Mouse (Mus musculus) gastrocnemius, postnatal 25 days (tissue): ENCODE measurements around the gene Sorbs2. TPM values are rescaled to one million over a fixed set of nuclear protein-coding genes. Genes with fewer than 3 reads are reported as not detected.

Source experiments
- DNase-seq: peaks from one replicate; pipeline ENCODE4 v3.0.0; 2022
- total RNA-seq, 2 experiments: library from RNA; stranded (reverse); gene quantifications; 1 replicate in 1 of 2; 2 replicates in 1 of 2; pipeline ENCODE4 v1.2.3; 2021

The Sorbs2 gene
- total RNA-seq, 2 experiments from 2014 or later = 21.0 to 21.5 TPM

- no peak for DNase-seq
Observed at GRCm38 (mm10) chr8:45626406-45626805, 118.8 kb downstream of the Sorbs2 start.

GRCm38 (mm10) chr8:45627246-45628241 is 120.0 kb downstream of the Sorbs2 start:
- no peak for DNase-seq

GRCm38 (mm10) chr8:45628421-45629065 is 121.0 kb downstream of the Sorbs2 start:
- DNase-seq = no peak

GRCm38 (mm10) chr8:45629066-45629430 is 121.5 kb downstream of the Sorbs2 start:
- no peak for DNase-seq

DNA sequence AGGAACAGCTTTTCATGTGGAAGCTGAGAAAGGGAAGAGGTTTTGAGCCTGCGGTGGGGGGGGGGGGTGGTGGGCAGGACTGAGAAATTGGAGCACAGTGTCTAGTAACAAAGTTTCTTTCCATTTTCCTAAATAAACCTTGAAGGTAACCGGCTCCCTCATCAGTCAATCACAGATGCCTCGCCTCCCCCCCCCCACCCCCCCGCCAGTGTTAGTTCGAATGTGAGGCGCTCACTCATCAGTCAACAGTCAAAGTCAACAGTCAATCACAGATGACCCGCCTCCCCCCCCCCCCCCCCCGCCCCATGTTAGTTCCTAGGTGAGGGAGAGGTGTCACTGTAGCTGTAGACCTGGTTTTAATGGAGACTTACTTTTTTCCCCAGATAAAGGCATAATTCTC is 123.4 kb downstream of the Sorbs2 start:
- DNase-seq = no peak

DNA sequence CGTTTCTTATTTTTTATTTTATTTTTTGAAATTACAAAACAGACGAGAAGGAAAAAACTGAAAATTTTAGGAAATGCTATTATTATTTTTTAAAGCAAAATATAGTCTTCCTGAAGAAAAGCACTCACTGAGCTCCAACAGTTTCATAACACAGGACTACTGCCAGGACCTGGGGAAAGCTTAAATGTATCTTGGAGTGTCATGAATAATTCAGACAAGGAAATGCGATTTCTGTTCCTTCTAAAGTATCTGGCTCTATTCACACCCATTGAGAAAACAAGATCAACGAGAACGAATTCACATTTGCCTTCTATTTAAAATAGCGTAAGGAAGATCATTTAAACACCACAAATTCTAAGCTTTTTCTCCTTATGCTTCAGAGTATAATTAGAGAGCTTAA is 127.6 kb downstream of the Sorbs2 start:
- no peak for DNase-seq

DNA sequence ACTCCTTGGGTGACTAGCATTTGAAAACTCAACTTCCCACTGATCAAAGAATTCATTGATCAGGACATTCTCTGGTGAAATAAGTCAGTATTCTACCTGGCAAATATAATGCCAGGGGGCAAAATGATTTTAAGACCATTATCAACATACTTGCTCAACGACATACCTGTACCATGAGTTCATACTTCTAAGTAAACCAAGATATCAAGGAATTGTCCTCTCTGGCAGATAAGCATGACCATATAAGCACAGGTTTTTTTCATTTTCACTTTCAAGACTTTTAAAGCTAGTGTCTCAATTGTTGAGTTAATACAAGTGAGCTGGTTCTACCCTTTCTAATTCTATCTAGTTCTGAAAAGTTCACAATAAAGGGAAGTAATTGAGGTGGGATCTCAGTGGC is 130.2 kb downstream of the Sorbs2 start:
- DNase-seq = no peak

DNA sequence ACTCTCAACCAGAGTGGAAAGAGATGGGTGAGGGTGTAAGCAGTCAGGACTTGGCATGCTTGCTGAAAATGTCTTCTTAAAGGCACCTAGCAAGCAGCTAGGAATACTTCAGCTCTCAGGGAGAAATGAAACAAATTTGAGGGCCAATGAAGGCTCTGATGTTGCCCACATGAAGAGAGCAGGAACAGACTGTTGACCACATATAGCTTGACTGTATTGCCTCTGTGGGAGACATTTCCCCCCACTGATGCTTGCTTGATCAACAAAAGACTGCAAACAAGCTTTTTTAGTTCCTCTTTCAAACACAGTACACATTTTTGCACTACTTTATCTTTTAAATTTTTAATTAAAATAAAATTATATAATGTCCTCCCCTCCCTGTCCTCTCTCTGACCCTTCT is 131.9 kb downstream of the Sorbs2 start:
- DNase-seq = no peak

DNA sequence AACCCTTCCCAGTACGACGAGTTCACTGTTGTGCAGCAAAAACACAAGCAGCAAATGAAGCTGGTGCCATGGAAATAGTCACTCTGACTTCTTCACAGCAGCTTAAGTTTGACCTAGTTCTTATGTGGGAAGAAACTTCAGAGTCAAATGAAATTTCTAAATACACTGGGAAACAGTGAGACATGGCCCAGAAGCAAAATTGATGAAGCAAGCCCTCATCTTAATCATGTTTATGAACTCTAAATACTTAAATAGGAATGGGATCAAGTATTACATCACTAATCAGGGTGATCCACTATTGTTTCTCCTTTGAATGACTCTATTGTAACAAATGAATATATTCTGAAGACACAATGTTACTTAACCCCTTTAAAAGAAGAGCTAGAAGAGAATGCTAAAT is 137.1 kb downstream of the Sorbs2 start:
- DNase-seq = no peak

- no peak for DNase-seq
Observed at GRCm38 (mm10) chr8:45649063-45649462, 141.5 kb downstream of the Sorbs2 start.

DNA sequence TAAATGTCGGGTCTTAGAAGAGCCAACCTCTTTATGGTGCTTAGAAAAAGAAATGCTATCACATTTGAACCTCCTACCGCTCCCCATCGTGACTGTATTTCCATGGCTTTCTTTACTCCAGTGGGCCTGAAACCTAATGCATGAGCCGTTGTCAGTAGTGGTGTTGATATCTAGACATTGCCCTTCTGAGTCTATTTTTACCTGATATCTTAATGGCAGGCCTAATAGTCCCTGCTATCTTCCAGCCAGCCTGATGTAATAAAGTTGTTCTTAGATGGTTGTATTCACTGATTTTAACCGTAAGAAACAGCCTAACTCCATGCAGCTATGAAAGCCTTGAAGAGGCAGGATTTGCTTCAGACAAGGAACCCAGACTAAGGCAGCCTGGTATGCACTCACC is 142.4 kb downstream of the Sorbs2 start:
- no peak for DNase-seq

- DNase-seq = no peak
Observed at GRCm38 (mm10) chr8:45658021-45658420, 150.4 kb downstream of the Sorbs2 start.

DNA sequence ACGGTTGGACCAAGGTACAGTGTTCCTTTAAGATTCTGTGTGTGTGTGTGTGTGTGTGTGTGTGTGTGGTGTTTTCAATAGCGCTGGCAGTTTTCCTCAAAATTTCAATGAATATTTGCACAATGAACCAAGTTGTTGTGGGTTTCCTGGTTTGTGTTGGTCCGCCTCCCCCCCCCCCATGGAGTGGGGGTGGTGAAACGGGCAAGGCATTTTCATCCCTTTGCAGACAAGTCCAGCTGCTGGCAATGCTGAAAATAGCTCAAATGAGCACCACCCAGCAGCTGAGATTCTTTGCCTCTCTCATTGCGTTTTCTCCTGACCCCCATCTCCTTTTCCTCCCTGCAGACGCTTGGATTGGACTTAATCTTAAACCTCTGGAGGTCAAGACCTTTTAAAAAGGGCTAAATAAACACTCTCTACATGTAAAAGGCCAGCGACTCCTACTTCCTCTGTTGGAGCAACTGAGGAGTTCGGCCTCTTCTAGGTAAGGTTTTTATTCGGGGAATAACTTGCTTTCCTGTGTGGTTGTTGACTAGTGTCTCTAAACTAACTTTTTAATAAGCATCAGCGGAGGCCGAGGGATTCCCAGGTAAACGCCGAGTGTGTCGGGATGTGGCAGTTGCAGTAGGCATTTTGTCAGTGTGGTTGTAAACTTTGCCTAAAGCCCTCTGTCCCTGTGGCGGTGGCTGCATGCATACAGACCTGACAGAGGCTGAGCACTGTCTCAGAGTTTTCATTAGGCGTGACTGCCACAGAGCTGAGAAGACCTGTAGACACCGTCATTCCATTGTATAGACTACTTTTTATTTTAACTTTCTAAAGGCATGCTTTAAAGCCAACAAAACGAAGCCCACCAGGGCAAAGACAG is 151.1 kb downstream of the Sorbs2 start:
- peak; percentile 16 for DNase-seq

DNA sequence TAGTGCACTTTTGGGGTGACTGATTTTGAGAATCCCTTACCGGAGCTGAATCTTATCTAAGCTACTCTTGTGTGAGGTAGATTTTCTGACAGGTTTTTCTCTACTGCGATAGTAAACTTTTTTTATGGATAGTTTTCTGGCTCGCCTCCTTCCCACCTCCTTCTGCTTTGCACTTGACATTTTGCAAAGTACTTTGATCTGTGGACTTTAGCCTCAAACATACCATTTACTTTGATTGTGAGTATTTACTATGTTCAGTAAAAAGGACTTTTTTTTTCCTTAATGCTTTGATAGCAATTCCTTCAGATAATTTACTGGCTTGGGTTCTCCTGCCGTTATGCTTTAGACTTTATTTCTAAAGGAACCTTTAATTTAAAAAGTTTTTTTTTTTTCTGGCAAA is 151.9 kb downstream of the Sorbs2 start:
- no peak for DNase-seq

DNA sequence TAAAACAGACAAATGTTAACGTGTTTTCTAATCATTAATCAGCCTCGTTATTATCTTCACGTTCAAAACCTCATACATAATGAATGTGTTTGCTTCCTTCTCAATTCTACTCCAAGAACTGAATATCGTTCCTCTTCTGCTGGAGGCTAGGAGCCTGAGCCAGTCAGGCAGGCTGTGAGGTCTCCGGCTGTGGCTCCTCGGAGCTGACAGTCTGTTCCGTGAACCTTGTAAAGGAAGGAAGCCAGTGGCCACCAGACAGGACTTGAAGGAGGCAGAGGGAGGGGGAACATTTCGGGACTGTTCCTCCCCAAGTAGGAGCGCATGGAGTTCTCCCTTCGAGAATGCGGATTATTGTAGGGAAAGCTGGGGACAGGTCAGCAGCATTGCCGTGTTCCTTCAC is 153.0 kb downstream of the Sorbs2 start:
- DNase-seq = no peak

DNA sequence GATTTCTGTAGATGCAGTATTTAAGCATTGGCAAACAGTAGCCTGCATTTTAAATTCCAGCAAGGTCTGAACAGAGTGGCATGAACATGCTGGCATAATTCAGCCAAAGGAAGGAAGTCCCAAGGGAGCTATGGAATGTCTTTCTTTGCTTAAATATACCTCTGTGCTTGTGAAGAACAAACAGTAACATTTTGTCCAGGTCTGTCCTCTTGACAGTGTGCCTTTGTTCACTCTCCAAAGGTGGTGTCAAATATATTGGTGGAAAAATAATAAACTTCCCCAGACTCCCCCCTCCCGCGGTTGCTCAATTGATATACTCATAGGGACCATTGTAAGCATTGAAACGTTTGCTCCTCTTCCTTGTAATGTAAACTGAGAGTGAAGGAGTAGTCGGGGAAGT is 154.0 kb downstream of the Sorbs2 start:
- DNase-seq = no peak

- DNase-seq = no peak
Observed at GRCm38 (mm10) chr8:45666221-45666620, 158.6 kb downstream of the Sorbs2 start.

DNA sequence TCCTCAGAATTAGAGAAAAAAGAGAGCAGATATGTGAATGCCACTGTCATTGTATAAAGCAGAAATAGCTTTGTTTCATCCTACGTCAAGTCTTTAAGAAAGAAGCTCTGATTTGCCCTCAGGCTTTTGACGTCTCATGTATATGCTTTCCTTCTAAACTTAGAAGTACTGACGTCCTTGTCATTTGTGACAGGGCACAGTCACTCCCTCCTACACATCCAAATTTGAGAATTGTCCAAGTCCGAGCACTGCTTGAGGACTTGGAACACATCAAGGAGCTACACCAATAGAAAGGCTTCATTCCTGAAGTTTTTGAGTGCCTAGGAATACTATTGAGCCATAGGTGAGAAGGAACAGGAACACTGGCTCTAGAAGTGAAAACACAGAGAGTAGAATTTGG is 165.6 kb downstream of the Sorbs2 start:
- no peak for DNase-seq

- DNase-seq = no peak
Observed at GRCm38 (mm10) chr8:45675821-45676279, 168.3 kb downstream of the Sorbs2 start.

- DNase-seq = no peak
Observed at GRCm38 (mm10) chr8:45677114-45677853, 169.7 kb downstream of the Sorbs2 start.

DNA sequence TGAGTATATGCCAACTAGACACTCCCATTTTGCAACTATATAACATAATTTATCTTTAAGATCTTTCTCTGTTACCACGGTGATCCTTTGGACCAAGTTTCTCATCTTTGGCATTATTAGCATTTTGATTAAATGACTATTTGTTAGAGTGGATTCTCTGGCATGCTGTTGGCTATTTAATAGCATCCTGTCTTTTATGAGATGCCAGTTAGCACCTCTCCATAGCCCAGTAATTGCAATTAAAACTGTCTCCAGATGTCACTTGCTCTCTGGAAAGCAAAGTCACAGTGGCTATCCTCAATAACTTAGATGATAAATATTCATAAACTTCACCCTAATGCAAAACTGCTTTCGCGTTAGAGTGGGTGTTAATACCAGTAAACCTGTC is 170.3 kb downstream of the Sorbs2 start:
- no peak for DNase-seq

DNA sequence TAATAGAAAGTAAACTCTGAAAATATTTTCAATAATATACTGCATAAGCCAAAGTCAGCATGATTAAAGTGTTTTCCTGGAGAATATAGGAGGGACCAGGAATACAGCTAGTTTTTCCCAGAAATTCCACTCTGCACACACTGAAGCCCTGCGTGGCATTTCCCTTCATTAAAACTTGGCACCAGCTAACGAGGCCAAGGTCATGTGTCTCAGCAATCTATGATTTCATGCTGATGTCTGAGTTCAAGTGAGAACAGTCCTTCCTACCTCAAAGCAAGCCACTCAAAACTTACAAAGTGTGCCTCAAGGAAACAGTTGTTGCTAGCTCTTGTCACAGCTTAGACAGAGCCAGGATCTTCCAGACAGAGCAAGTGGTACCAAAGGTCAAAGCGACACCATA is 173.6 kb downstream of the Sorbs2 start:
- DNase-seq = no peak
